Mouse (Mus musculus) kidney, embryonic 14.5 days (tissue): ENCODE results near the gene Gm10477. TPM values are rescaled to one million over a fixed set of nuclear protein-coding genes. Genes with fewer than 3 reads are reported as not detected.
"Not testable (repeated sequence)": the region's sequence is repeated elsewhere in the genome, so short reads cannot be mapped to it uniquely, and the experiment has no call there.

Experiments used
- ATAC-seq: fragments of 200-750 bp; cut with Nextera tagmentation; 2 replicates; pipeline ENCODE4 v1.8.0; 2017; ENCODE audit warnings: moderate number of reproducible peaks, mild to moderate bottlenecking, moderate TSS enrichment, moderate library complexity; ENCODE audit not compliant: low FRiP score, low TSS enrichment
- H3K27ac ChIP-seq: fragments of 300-500 bp; sonication (generic); 2 replicates; pipeline ENCODE4 v1.5.1; 2014; ENCODE audit warnings: low read depth, mild to moderate bottlenecking, low read length, moderate library complexity, mixed read lengths
- H3K27me3 ChIP-seq: fragments of 300-500 bp; sonication (generic); 2 replicates; pipeline ENCODE4 v1.6.1; 2014; ENCODE audit warnings: mild to moderate bottlenecking, low read length; ENCODE audit not compliant: control insufficient read depth, insufficient read depth
- H3K36me3 ChIP-seq: fragments of 300-500 bp; sonication (generic); 2 replicates; pipeline ENCODE4 v1.6.1; 2014; ENCODE audit warnings: low read length, mixed read lengths; ENCODE audit not compliant: control insufficient read depth, insufficient read depth
- H3K4me1 ChIP-seq: fragments of 300-500 bp; sonication (generic); 2 replicates; pipeline ENCODE4 v1.6.1; 2014; ENCODE audit warnings: low read length, mixed read lengths; ENCODE audit not compliant: control insufficient read depth, insufficient read depth
- H3K4me2 ChIP-seq: fragments of 300-500 bp; sonication (generic); replicated peaks from 2 replicates; pipeline ENCODE4 v1.6.1; 2014; ENCODE audit warnings: low read depth, mild to moderate bottlenecking, low read length
- H3K4me3 ChIP-seq: fragments of 300-500 bp; sonication (generic); 2 replicates; pipeline ENCODE4 v1.5.1; 2014; ENCODE audit warnings: mild to moderate bottlenecking, low read length
- H3K9ac ChIP-seq: fragments of 300-500 bp; sonication (generic); 2 replicates; pipeline ENCODE4 v1.6.1; 2014; ENCODE audit warnings: low read depth, mild to moderate bottlenecking, low read length, moderate library complexity
- H3K9me3 ChIP-seq: fragments of 300-500 bp; sonication (generic); 2 replicates; pipeline ENCODE4 v1.6.1; 2016; ENCODE audit warnings: low read length; ENCODE audit not compliant: control insufficient read depth
- WGBS: fragments of 180-500 bp; shearing (Covaris S2); extraction: QIAGEN DNeasy Blood & Tissue Kit; methylation state at CpG from one replicate; pipeline ENCODE4 v1.1.7; 2014; 5-methylcytosine and 5-hydroxymethylcytosine counted together
- polyA plus RNA-seq: library from polyadenylated mRNA; unstranded; fragments of >200 nt; fragmentation: Nextera tagmentation; extraction: Ambion mirVana; gene quantifications from 2 replicates; pipeline ENCODE4 v1.2.1, GENCODE M21; 2014

Gene Gm10477
- not detected in 2 replicates for polyA plus RNA-seq

GRCm38 (mm10) chrX:56524442-56524841 lies at the start of gene Gm10477:
TSS of gene Gm10477 (plus strand) at chrX:56524742.
- H3K27me3 ChIP-seq, ATAC-seq, H3K4me3 ChIP-seq, H3K4me1 ChIP-seq, H3K9ac ChIP-seq, H3K27ac ChIP-seq, H3K4me2 ChIP-seq, H3K36me3 ChIP-seq, H3K9me3 ChIP-seq: not testable (repeated sequence)
- WGBS = 91% methylated on average over 6 of the region's 6 CpGs

DNA sequence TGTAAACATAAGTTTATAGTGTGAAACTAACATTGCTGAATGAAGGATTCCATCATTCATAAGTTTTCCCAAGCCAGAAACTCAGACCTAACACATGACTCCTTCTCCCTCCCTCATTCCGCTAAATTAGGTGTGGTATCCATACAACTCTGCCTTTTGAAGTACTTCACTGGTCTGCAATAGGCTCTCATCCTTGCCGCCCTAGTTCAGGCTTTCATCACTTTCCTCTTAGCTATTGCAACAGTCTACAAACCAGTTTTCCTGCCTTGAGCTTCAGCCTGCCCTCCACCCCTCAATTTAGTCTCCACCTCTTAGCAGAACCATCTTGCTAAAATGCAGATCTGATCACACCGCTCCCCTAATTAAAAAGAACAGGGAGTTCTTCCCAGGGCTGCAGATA lies 47.0 kb upstream of the Gm10477 start:
- H3K27ac ChIP-seq = no peak overlapping the region
- H3K36me3 ChIP-seq = no peaks in the 10 kb centered on the region
- H3K4me3 ChIP-seq = no peak overlapping the region
- ATAC-seq = no peak
- WGBS = 80% methylated on average over 3 of the region's 3 CpGs
- H3K9me3 ChIP-seq = no peaks in the 10 kb centered on the region
- no peaks in the 10 kb centered on the region for H3K4me1 ChIP-seq
- H3K27me3 ChIP-seq = no peaks in the 10 kb centered on the region
- H3K9ac ChIP-seq = no peak overlapping the region
- no peak overlapping the region for H3K4me2 ChIP-seq

DNA sequence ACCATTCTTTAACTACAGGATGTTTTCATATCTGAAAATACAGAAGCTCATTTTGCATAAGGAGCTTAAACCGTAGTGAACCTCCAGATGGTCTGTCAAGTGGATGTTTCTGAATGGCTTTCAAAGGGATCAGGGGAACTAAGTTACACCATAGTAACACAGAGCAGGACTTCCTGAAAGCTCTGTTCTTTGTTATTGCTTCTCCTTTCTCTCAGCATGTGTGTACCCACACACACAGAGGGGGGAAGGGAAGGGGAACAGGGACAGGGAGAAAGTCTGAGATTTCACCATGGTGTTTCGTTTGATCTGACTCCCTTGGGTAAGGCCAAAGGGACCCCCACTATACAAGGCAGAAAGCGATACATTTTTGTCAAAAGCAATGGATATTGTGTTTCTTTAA lies 42.6 kb upstream of the Gm10477 start:
- Histone ChIP-seq H3K27ac (no peak overlapping the region), H3K4me1 (no peaks in the 10 kb centered on the region), H3K36me3 (no peaks in the 10 kb centered on the region), H3K9me3 (no peaks in the 10 kb centered on the region), H3K9ac (no peak overlapping the region), H3K27me3 (no peaks in the 10 kb centered on the region), H3K4me2 (no peak overlapping the region), H3K4me3 (no peak overlapping the region)
- no peak for ATAC-seq
- WGBS = 82% methylated on average over 3 of the region's 3 CpGs

GRCm38 (mm10) chrX:56489758-56490157 lies 34.8 kb upstream of the Gm10477 start:
- WGBS = 26% methylated on average over 1 of the region's 1 CpGs

GRCm38 (mm10) chrX:56497241-56497640 lies 27.3 kb upstream of the Gm10477 start:
- H3K4me2 ChIP-seq = no peak overlapping the region
- H3K4me1 ChIP-seq = no peaks in the 10 kb centered on the region
- WGBS = 85% methylated on average over 7 of the region's 7 CpGs
- H3K4me3 ChIP-seq = no peak overlapping the region
- ATAC-seq = no peak
- no peak overlapping the region for H3K27ac ChIP-seq
- H3K9me3 ChIP-seq = no peaks in the 10 kb centered on the region
- no peaks in the 10 kb centered on the region for H3K27me3 ChIP-seq
- peaks cover 2% of the 10 kb centered on the region; the same call in 1 of the 2 replicates for H3K36me3 ChIP-seq
- H3K9ac ChIP-seq = no peak overlapping the region

More at GRCm38 (mm10) chrX:56489758-56490157, 34.8 kb upstream of the Gm10477 start:
- Histone ChIP-seq H3K4me3 (no peak overlapping the region), H3K4me1 (no peaks in the 10 kb centered on the region), H3K9ac (no peak overlapping the region), H3K4me2 (no peak overlapping the region), H3K27ac (no peak overlapping the region), H3K27me3 (no peaks in the 10 kb centered on the region), H3K9me3 (no peaks in the 10 kb centered on the region), H3K36me3 (no peaks in the 10 kb centered on the region)
- no peak for ATAC-seq

- H3K4me3 ChIP-seq = no peak overlapping the region
- H3K4me1 ChIP-seq = no peaks in the 10 kb centered on the region
- no peaks in the 10 kb centered on the region for H3K27me3 ChIP-seq
- no peaks in the 10 kb centered on the region for H3K9me3 ChIP-seq
- WGBS = 16% methylated on average over 3 of the region's 3 CpGs
- H3K4me2 ChIP-seq = no peak overlapping the region
- no peak overlapping the region for H3K27ac ChIP-seq
- H3K9ac ChIP-seq = no peak overlapping the region
- no peaks in the 10 kb centered on the region for H3K36me3 ChIP-seq
- ATAC-seq = no peak
These were observed 6.7 kb downstream of the Gm10477 start for GRCm38 (mm10) chrX:56531266-56531665.

GRCm38 (mm10) chrX:56537162-56537561 lies 12.6 kb downstream of the Gm10477 start:
- no peak for ATAC-seq
- H3K36me3 ChIP-seq = no peaks in the 10 kb centered on the region
- H3K4me2 ChIP-seq = no peak overlapping the region
- H3K4me3 ChIP-seq = no peak overlapping the region
- no peaks in the 10 kb centered on the region for H3K4me1 ChIP-seq
- 59% methylated on average over 4 of the region's 4 CpGs for WGBS
- no peak overlapping the region for H3K9ac ChIP-seq
- no peak overlapping the region for H3K27ac ChIP-seq
- no peaks in the 10 kb centered on the region for H3K9me3 ChIP-seq
- no peaks in the 10 kb centered on the region for H3K27me3 ChIP-seq

DNA sequence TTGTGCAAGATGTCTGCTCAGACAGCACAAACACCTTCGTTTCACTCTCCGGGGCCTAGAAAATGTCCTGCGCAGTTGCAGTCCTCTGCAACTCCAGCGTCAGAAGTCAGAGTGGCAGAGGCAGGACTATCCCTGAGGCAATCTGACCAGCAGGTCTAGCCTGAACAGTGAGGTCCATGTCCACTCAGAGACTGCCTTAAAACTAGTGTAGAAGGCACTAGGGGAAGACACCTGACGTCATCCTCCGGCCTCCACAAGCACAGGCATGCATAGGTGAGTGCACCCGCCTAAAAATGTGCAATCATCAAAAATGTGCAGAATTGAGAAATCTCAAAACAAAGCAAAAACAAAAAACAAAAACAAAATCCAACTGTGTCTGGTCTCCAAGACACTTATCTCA lies 25.0 kb downstream of the Gm10477 start, which contains the start of gene Gm648:
TSS of gene Gm648 (minus strand) at position 101 of the 400 bp plus-strand sequence.
- Histone ChIP-seq H3K36me3 (no peaks in the 10 kb centered on the region), H3K9me3 (no peaks in the 10 kb centered on the region), H3K27ac (no peak within 1 kb of the TSS), H3K9ac (no peak within 1 kb of the TSS), H3K4me3 (no peak within 1 kb of the TSS), H3K27me3 (no peaks in the 10 kb centered on the region), H3K4me1 (no peaks in the 10 kb centered on the region), H3K4me2 (no peak within 1 kb of the TSS)
- 86% methylated on average over 7 of the region's 7 CpGs for WGBS
- ATAC-seq = no peak

DNA sequence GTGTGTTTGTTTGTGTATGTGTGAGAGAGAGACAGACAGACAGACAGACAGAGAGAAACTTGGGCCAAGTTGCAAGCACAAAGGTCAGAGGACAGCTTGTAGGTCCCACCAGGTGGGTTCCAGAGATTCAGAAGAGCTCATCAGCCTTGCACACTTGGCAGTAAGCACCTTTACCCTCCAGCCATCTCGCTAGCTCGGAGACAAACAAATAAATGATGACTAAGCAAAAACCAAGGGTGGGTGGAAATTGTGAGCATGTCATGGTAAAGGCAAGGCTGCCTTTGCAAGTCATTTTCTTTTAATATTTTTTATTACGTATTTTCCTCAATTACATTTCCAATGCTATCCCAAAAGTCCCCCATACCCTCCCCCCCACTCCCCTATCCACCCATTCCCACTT lies 29.0 kb downstream of the Gm10477 start:
- H3K36me3 ChIP-seq = no peaks in the 10 kb centered on the region
- no peak overlapping the region for H3K27ac ChIP-seq
- no peak overlapping the region for H3K9ac ChIP-seq
- no peaks in the 10 kb centered on the region for H3K4me1 ChIP-seq
- 65% methylated on average over 3 of the region's 3 CpGs for WGBS
- no peaks in the 10 kb centered on the region for H3K9me3 ChIP-seq
- H3K27me3 ChIP-seq = no peaks in the 10 kb centered on the region
- no peak overlapping the region for H3K4me2 ChIP-seq
- no peak overlapping the region for H3K4me3 ChIP-seq
- no peak for ATAC-seq
